Mouse (Mus musculus) thymus, postnatal 14 days (tissue): ENCODE data around the gene Mdfic.

Experiments
- DNase-seq: peaks from one replicate; pipeline ENCODE4 v3.0.0; 2021

Mdfic gene

DNA sequence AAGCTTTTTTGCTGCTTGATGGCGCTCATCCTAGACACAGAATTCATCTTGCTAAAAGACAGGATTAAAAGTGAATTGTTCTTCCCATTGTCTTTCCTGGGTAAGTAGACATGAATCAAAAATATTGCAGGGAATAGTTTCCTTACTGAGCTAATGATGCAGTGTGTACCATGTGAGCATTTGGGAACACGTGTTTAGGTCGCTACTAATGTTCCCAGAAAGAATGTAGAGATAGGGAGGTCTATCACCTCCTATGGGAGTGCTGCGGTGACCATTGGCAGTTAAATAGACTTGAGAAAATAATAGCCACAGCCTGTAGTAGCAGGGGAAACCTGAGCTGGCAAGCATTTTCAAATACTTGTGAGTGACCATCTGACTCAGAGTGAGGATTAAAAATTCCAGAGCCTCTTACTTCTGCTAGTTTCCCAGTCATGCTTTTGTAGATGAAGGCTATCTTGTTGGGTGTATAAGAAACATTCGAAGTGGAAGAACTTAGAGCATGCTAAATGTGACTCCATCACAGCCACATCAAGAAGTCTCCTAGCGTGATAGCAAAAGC lies 22.2 kb downstream of the Mdfic start:
- no peak for DNase-seq

GRCm38 (mm10) chr6:15743291-15743792 lies 22.9 kb downstream of the Mdfic start:
- DNase-seq, result no peak

- no peak for DNase-seq
Measured at GRCm38 (mm10) chr6:15743793-15744192, 23.3 kb downstream of the Mdfic start.

DNA sequence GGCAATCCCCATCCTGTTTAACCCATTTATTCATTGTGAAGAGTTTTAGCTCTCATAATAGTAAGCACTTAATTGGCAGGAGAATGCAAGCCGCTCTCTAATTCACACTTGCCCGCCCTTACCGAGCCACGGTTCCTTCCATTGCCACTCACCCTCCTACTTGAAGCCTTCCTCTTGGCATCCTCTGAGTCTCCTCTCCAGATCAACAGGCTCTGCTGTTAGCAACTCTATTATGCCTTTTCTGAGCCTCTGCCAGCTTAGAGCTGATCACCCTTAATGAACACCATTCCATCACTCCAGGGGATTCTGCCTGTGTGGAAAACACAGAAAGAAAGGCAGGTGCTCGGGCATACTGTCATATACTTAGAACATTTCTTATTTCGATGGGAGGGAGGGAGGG lies 24.9 kb downstream of the Mdfic start:
- no peak for DNase-seq

GRCm38 (mm10) chr6:15745891-15746290 lies 25.4 kb downstream of the Mdfic start:
- no peak for DNase-seq

DNA sequence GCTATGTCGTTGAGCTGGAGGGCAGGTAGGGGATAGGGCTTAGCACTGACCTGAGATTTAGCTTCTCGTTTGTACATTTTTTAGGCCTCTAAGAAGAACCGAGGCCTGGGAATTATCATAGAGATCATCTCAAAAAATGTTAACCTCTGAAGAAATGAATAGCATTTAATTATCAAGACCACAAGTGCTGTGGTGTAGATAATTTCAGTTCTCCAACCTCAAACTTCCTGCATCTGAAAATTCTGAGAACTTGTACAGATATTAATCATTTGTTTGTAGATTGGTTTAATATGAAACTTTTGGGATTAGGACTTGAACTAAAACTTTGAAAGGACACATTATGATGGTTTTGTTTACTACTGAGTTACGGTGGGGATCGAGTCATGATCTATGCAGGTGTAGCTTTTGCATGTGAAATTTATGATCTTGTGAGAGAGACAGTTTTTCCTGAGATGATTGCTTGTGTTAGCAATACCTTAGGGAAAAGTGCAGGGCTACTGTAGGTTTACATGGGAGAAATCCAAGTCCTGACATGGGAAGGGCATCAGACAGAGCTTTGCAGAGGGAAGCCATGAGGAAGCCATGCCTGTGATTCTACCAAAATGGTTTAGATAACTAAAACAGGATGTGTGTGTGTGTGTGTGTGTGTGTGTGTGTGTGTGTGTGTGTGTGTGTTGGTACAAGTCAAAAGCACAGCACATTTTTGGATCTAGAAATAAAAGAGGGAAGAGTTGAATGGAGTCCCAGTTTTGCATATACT lies 27.1 kb downstream of the Mdfic start:
- DNase-seq, result peak; percentile 34

GRCm38 (mm10) chr6:15748236-15748635 lies 27.8 kb downstream of the Mdfic start:
- DNase-seq, result peak; percentile 10

DNA sequence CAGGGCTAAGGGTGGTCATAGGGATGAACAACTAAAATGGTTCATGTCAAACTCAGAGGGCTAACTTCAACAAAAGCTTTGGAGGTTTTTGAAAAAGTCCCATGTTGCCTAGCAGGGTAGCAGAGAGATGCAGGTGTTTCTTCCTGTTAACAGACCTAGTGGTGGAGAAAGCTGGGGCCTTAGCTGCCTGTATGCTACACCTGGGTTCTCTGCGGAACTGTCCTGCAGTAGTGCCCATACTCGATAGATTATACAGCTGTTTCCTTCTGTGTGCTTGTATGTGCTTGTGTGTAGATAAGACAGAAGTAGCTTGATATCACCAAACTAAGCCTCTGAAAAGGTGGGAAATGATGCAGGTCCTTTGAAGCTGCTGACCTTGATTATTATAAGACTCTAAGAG lies 28.5 kb downstream of the Mdfic start:
- peak; percentile 49 for DNase-seq

DNA sequence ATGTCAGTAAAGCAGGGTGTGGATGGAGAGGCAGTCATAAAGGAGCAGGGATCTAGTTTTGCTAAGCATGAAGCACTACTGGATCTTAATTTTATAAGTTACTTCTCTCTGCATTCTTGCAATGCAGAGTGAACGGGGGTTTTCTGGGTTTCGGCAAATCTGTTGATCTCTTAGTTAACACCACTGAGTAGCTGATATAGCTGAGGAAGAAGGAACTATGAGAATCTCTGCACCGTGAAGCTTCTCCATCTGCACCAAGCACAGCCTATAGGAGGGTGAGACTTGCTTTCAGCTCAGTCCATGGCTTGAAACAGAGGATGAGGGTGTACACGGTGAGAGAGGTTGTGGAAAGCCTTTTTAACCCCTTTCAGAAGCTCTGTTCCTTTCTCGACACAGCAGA lies 29.6 kb downstream of the Mdfic start:
- DNase-seq, result no peak

- DNase-seq, result no peak
Measured at GRCm38 (mm10) chr6:15751375-15751774, 30.9 kb downstream of the Mdfic start.

DNA sequence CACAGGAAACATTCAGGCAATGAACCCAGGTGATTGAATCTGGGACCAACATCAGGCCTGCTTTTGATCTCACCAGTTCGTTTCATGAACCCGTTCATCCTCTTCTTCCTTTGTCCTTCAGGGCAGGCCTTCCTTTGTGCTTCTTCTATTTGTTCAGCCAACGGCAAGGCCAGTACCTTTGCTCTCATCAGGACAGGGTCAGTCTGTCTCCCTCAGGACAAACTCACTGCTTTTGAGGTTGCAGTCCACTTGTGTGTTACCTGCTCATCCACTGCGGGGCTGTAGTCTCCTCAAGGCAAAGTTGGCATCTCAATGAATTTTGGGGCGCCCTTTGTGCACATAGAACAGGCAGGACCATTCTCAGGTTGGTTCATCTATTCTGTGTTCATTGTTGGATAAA lies 31.7 kb downstream of the Mdfic start:
- no peak for DNase-seq

GRCm38 (mm10) chr6:15753208-15753607 lies 32.7 kb downstream of the Mdfic start:
- DNase-seq, result no peak

DNA sequence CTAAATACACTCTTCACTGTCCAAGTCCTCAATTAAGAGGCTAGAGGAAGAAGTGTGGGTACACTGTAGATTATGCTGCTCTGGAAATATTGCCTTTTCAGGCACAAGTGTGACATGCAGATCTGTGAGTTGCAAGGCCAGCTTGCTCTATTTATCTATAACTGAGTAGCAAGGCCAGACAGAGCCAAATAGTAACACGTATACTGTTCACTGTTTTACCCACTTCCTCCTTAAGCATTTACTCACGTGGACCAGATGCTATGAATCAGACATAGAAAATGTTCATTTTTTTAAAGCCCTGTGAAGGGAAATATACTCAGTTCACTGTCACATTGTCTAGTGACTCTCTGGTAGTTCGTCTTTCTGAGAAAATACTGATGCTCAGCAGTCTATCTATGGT lies 37.9 kb downstream of the Mdfic start:
- no peak for DNase-seq

DNA sequence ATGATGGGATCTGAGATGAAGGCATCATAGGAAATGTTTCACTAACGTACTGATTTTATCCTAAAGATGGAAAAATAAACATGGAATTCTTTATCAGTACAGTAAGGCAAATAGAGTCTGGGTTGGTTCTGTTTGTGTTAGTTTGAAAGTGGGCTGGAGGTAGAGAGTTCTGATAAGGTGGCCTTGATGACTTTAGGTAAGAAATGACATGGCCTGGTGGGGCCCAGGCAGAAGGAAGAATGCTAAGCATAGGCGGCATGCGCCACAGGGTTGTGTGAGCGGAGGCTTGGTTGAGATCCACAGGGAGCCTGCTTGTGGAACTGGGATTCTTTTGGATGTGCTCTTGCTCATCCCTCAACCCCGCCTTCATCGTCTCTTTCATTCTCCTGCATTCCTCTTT lies 40.3 kb downstream of the Mdfic start:
- DNase-seq, result no peak

GRCm38 (mm10) chr6:15764039-15764438 lies 43.6 kb downstream of the Mdfic start:
- no peak for DNase-seq

- no peak for DNase-seq
Measured at GRCm38 (mm10) chr6:15767460-15767859, 47.0 kb downstream of the Mdfic start.

GRCm38 (mm10) chr6:15770128-15770527 lies 49.7 kb downstream of the Mdfic start:
- no peak for DNase-seq

GRCm38 (mm10) chr6:15777070-15777469 lies 56.6 kb downstream of the Mdfic start:
- DNase-seq, result no peak

DNA sequence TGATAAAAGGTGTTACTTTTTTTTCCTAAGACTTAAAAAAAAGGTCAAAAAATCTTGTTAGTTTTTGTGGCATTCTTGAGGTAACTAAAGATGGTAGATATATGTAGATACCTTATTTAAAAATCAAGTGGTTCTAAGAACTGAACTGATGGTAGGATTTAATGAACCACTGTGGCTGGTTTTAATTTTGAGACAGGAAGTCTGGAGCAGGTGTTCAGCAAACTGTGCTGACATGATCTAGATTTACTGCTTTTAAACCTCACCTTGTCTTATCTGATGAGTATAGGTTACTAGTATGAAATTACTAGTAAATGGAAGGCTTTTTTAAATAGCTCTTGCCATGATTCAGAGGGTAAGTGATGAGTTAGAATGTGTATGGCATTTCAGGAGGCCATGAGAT lies 59.7 kb downstream of the Mdfic start:
- no peak for DNase-seq

DNA sequence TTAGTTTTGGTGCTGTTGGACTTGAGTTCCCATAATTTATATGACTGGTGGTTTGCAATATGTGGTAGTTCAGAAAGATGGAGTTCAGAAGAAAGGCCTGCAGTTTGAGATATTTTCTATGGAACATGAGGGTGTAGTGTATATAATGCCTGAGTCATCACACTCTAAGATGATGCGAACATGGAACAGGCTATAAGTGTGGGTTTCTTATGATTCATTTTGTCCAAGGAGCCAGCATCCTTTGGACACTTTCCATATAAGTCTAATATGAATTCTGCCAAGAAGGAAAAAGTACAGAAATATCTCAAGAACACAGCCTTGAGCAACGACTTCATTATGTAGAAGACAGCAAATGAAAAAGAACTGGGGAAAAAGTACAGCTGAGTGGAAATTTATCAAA lies 60.2 kb downstream of the Mdfic start:
- no peak for DNase-seq

- DNase-seq, result peak; percentile 87
Measured at GRCm38 (mm10) chr6:15789523-15790500, 69.4 kb downstream of the Mdfic start.

DNA sequence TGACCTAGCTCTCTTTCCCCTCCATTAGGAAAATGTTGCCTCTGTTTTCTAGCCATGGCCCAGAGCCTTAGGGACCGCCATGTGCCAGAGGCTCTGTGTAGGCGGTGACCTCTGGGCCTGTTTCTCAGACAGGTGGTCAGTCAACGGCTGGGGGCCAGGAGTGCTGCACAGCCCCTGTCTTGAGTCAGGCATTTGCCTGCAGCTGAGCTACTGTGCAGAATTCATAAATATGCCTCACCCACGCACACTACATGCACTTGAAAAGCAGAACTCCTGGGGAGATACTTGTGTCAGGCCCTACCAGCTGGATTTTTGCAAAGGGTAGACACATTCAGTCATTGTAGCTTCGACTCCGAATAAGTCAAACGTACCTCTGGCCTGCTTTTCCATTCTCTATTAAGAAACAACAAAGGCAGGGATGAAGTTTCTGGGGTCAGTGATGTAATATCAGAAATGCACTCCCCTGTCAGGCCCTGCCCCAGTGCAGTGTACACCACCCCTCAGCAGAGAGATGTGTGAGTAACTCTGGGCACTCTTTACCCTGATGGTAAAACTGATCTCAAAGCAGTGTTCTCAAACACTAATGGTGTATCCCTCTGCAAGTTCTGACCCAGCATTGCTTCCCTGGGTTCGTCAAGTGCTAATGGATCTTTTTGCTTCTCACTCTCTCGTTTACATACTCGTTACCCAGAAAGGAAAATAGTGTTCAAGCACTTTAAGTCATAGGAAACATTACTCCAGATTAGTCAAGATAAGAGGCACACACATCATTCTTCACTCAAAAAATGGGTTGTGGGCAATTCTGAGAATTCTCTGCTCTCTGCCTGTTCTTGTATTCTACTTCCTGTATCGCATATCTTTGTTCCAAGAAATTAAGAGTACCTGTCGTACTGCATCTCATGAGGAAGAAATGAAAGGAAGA lies 72.5 kb downstream of the Mdfic start:
- peak; percentile 7 for DNase-seq
